Mouse (Mus musculus) embryonic fibroblast, embryonic 13.5 days (primary cell): ENCODE measurements around the gene Prn.

Source experiments
- CTCF ChIP-seq: IDR thresholded peaks from 2 replicates; pipeline ENCODE4 v1.5.1; 2011; ENCODE audit warnings: mild to moderate bottlenecking, control low read depth, low read length, moderate library complexity, borderline replicate concordance; ENCODE audit not compliant: insufficient read depth
- POLR2A ChIP-seq: IDR thresholded peaks from 2 replicates; pipeline ENCODE4 v1.6.1; 2011; ENCODE audit warnings: low read depth, mild to moderate bottlenecking, control low read depth, low read length, moderate library complexity

DNA sequence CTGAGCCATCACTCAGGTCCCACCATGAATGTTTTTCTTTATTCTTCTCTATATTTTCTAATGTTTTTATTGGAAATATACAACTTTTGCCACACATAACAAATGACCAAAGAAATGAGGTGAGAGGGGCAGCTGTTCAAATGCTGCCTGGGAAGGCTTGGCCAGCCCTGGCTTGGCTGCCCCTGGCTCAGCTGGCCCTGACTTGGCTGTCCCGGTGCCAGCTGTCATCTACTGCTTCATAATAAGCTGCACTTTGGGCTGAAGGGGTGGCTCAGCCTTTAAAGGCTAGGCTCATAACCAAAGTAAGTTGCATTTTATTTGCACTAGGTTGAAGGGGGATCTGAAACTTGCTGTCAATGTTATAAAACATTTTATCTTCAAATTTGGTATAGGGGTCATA is 2.9 kb upstream of the Prn start:
- TF ChIP-seq POLR2A (no peak), CTCF (no peak)
